Mouse (Mus musculus) embryonic facial prominence, embryonic 14.5 days (tissue): ENCODE measurements around the gene Gm20388. TPM values are rescaled to one million over a fixed set of nuclear protein-coding genes. Genes with fewer than 3 reads are reported as not detected.

Experiments used
- ATAC-seq: fragments of 200-750 bp; cut with Nextera tagmentation; 2 replicates; pipeline ENCODE4 v1.8.0; 2017; ENCODE audit warnings: low read depth, moderate number of reproducible peaks, moderate TSS enrichment
- DNase-seq: peaks from one replicate; pipeline ENCODE4 v3.0.0-alpha.2; 2015; ENCODE audit warnings: low spot score
- H3K27ac ChIP-seq: fragments of 300-500 bp; sonication (generic); replicated peaks from 2 replicates; pipeline ENCODE4 v1.5.1; 2014; ENCODE audit warnings: low read depth, mild to moderate bottlenecking, low read length, moderate library complexity
- H3K27me3 ChIP-seq: fragments of 300-500 bp; sonication (generic); replicated peaks from 2 replicates; pipeline ENCODE4 v1.6.1; 2014; ENCODE audit warnings: low read length; ENCODE audit not compliant: control insufficient read depth, insufficient read depth
- H3K36me3 ChIP-seq: fragments of 300-500 bp; sonication (generic); 2 replicates; pipeline ENCODE4 v1.6.1; 2014; ENCODE audit warnings: low read length, mixed read lengths; ENCODE audit not compliant: control insufficient read depth, insufficient read depth
- H3K4me1 ChIP-seq: fragments of 300-500 bp; sonication (generic); 2 replicates; pipeline ENCODE4 v1.6.1; 2014; ENCODE audit warnings: antibody characterized with exemption, low read length; ENCODE audit not compliant: control insufficient read depth, insufficient read depth
- H3K4me2 ChIP-seq: fragments of 300-500 bp; sonication (generic); 2 replicates; pipeline ENCODE4 v1.6.1; 2014; ENCODE audit warnings: low read depth, mild to moderate bottlenecking, low read length, moderate library complexity, mixed read lengths
- H3K4me3 ChIP-seq: fragments of 300-500 bp; sonication (generic); 2 replicates; pipeline ENCODE4 v1.5.1; 2014; ENCODE audit warnings: low read depth, mild to moderate bottlenecking, low read length
- H3K9ac ChIP-seq: fragments of 300-500 bp; sonication (generic); 2 replicates; pipeline ENCODE4 v1.6.1; 2014; ENCODE audit warnings: low read depth, mild to moderate bottlenecking, low read length, moderate library complexity, mixed read lengths
- H3K9me3 ChIP-seq: fragments of 300-500 bp; sonication (generic); 2 replicates; pipeline ENCODE4 v1.6.1; 2016; ENCODE audit warnings: low read length; ENCODE audit not compliant: control insufficient read depth
- WGBS: fragments of 180-500 bp; shearing (Covaris S2); extraction: QIAGEN DNeasy Blood & Tissue Kit; methylation state at CpG from one replicate; pipeline ENCODE4 v1.1.7; 2014; 5-methylcytosine and 5-hydroxymethylcytosine counted together
- polyA plus RNA-seq: library from polyadenylated mRNA; unstranded; fragments of >200 nt; fragmentation: Nextera tagmentation; extraction: Ambion mirVana; gene quantifications from 2 replicates; pipeline ENCODE4 v1.2.1, GENCODE M21; 2014

The Gm20388 gene
- polyA plus RNA-seq, 1 experiment from 2014 or later = not detected

- Histone ChIP-seq H3K4me2 (no peak overlapping the region), H3K4me1 (peaks cover 14% of the 10 kb centered on the region), H3K27me3 (no peaks in the 10 kb centered on the region), H3K9me3 (no peaks in the 10 kb centered on the region), H3K9ac (no peak overlapping the region), H3K27ac (no peak overlapping the region), H3K36me3 (no peaks in the 10 kb centered on the region), H3K4me3 (no peak overlapping the region)
- ATAC-seq = no peak
- no peak for DNase-seq
- 85% methylated on average over 12 of the region's 12 CpGs for WGBS
Measured at GRCm38 (mm10) chr8:120406008-120406632, 495.5 kb downstream of the Gm20388 start.

GRCm38 (mm10) chr8:120407701-120408240, 497.1 kb downstream of the Gm20388 start:
- ATAC-seq (peak; percentile 66; the same call in 1 of the 2 replicates), DNase-seq (peak; percentile 79)
- Histone ChIP-seq H3K9ac (no peak overlapping the region), H3K36me3 (no peaks in the 10 kb centered on the region), H3K27ac (no peak overlapping the region), H3K4me2 (no peak overlapping the region), H3K9me3 (no peaks in the 10 kb centered on the region), H3K4me1 (peaks cover 21% of the 10 kb centered on the region), H3K27me3 (no peaks in the 10 kb centered on the region), H3K4me3 (no peak overlapping the region)
- WGBS = 3% methylated on average over 6 of the region's 9 CpGs

- ATAC-seq = no peak
- H3K9me3 ChIP-seq = no peaks in the 10 kb centered on the region
- DNase-seq = no peak
- WGBS = 36% methylated on average over 14 of the region's 14 CpGs
- no peak overlapping the region for H3K4me2 ChIP-seq
- no peaks in the 10 kb centered on the region for H3K27me3 ChIP-seq
- no peak overlapping the region for H3K9ac ChIP-seq
- H3K4me3 ChIP-seq = no peak overlapping the region
- peaks cover 21% of the 10 kb centered on the region for H3K4me1 ChIP-seq
- H3K36me3 ChIP-seq = no peaks in the 10 kb centered on the region
- no peak overlapping the region; the same call in 1 of the 2 replicates for H3K27ac ChIP-seq
Measured at GRCm38 (mm10) chr8:120408241-120409215, 497.9 kb downstream of the Gm20388 start.

DNA sequence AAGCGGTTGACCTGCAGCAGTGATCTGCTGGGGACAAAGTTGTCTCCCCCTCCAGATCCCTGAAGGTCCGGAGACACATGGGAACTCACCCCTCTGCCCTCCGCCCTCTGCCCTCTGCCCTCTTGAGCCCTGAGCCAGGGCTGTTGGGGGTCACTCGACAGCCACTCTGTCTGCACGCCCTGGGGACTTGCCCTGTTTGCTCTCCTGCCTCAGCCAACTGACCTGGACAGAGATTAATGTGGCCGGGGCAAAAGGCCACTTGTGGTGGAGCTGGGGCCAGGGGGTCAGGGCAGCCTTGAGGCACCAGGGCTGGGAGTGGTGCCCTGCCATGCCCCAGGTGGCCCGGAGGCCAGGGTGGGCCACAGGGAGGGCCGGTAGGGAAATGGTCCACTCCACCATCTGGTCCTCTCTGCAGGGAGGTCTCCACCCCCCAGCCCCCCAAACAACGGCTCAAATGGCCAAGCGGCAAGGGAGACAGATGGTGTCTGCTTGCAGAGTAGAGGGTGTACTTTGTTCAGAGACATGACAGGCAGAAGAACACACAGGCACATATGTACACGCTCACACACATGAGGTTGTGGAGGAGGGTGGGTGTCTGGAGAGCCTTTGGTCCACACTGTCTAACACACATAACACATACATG, 498.9 kb downstream of the Gm20388 start:
- no peak for DNase-seq
- no peak overlapping the region for H3K4me2 ChIP-seq
- no peak overlapping the region for H3K27ac ChIP-seq
- 0 out of 2 replicates have a peak overlapping the region, but pooled peaks have one; percentile 4 for H3K9ac ChIP-seq
- H3K4me3 ChIP-seq = no peak overlapping the region
- WGBS = 30% methylated on average over 11 of the region's 11 CpGs
- no peak for ATAC-seq
- H3K27me3 ChIP-seq = no peaks in the 10 kb centered on the region
- H3K9me3 ChIP-seq = no peaks in the 10 kb centered on the region
- H3K36me3 ChIP-seq = no peaks in the 10 kb centered on the region
- H3K4me1 ChIP-seq = peaks cover 21% of the 10 kb centered on the region

- Histone ChIP-seq H3K9ac (no peak overlapping the region), H3K27me3 (no peaks in the 10 kb centered on the region), H3K27ac (no peak overlapping the region), H3K4me3 (no peak overlapping the region), H3K4me1 (peaks cover 27% of the 10 kb centered on the region), H3K9me3 (no peaks in the 10 kb centered on the region), H3K4me2 (no peak overlapping the region), H3K36me3 (no peaks in the 10 kb centered on the region)
- no peak for DNase-seq
- 53% methylated on average over 14 of the region's 14 CpGs for WGBS
- no peak for ATAC-seq
Measured at GRCm38 (mm10) chr8:120411059-120411458, 500.4 kb downstream of the Gm20388 start.

DNA sequence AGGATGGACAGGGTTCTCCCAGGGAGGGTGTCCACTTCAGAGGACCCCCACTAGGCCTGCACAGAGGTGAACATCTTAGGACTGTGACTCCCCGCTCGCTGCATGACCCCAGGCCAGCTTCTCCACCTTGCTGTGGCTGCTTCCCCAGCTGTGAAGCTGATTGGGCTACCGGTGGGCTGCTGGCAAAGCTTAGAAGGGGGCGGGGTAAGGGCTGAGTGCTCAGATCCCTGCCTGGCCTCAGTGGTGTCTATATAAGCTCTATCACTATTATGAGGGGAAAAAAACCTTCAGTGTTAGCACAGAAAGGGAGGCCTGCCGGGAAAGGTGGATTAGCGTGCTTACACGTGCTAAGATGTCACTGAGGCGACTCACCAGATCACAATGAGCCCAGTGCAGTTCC, 501.2 kb downstream of the Gm20388 start:
- Histone ChIP-seq H3K27ac (no peak overlapping the region), H3K9ac (no peak overlapping the region), H3K4me2 (no peak overlapping the region), H3K4me1 (peaks cover 35% of the 10 kb centered on the region), H3K27me3 (no peaks in the 10 kb centered on the region), H3K36me3 (no peaks in the 10 kb centered on the region), H3K4me3 (no peak overlapping the region), H3K9me3 (no peaks in the 10 kb centered on the region)
- WGBS = 51% methylated on average over 8 of the region's 8 CpGs
- ATAC-seq (no peak), DNase-seq (no peak)

GRCm38 (mm10) chr8:120412357-120412756, 501.7 kb downstream of the Gm20388 start:
- 93% methylated on average over 4 of the region's 4 CpGs for WGBS
- H3K9me3 ChIP-seq = no peaks in the 10 kb centered on the region
- no peaks in the 10 kb centered on the region for H3K36me3 ChIP-seq
- H3K9ac ChIP-seq = no peak overlapping the region
- no peak for DNase-seq
- H3K4me3 ChIP-seq = no peak overlapping the region
- no peaks in the 10 kb centered on the region for H3K27me3 ChIP-seq
- H3K4me2 ChIP-seq = no peak overlapping the region
- H3K27ac ChIP-seq = no peak overlapping the region
- H3K4me1 ChIP-seq = peaks cover 40% of the 10 kb centered on the region
- no peak for ATAC-seq

GRCm38 (mm10) chr8:120412911-120413625, 502.4 kb downstream of the Gm20388 start:
- Histone ChIP-seq H3K9me3 (no peaks in the 10 kb centered on the region), H3K36me3 (no peaks in the 10 kb centered on the region), H3K9ac (no peak overlapping the region), H3K27me3 (no peaks in the 10 kb centered on the region), H3K4me1 (peaks cover 42% of the 10 kb centered on the region), H3K4me3 (no peak overlapping the region), H3K27ac (no peak overlapping the region), H3K4me2 (no peak overlapping the region)
- DNase-seq = no peak
- no peak for ATAC-seq
- 76% methylated on average over 29 of the region's 29 CpGs for WGBS
